Mouse (Mus musculus): ENCODE measurements at regions not wholly inside any gene's neighbourhood (a gene's known extent, or its start where the extent isn't known, plus 50 kb on each side); places are given as distances from the start of the nearest gene placed in this dataset.

GRCm38 (mm10) chr5:136642208-136642607, 50.7 kb upstream of the Myl10 start:
- H3K4me3 ChIP-seq (ENCODE audit: low read depth, low read length), result no peak overlapping the region
- H3K9me3 ChIP-seq (ENCODE audit: low read length), result no peaks in the 10 kb centered on the region
- TF ChIP-seq CTCF (IDR thresholded peaks at IDR 0.05; ENCODE audit: low read depth) (no peak), EP300 (IDR thresholded peaks at IDR 0.05; ENCODE audit: low read depth) (0 out of 2 replicates have a peak, but pooled peaks have one; percentile 26)
- H3K4me1 ChIP-seq (ENCODE audit: insufficient read depth), result peaks cover 3% of the 10 kb centered on the region; the same call in 1 of the 2 replicates
- no peaks in the 10 kb centered on the region for H3K36me3 ChIP-seq (replicated peaks; ENCODE audit: insufficient read depth, low read length)
- H3K27ac ChIP-seq (ENCODE audit: low read depth), result no peak overlapping the region
- WGBS (ENCODE audit: insufficient replicate concordance), result 64% methylated on average over 13 of the region's 13 CpGs
- H3K4me2 ChIP-seq (ENCODE audit: low read depth, low read length), result no peak overlapping the region
- DNase-seq (peak; percentile 49), ATAC-seq (peak; percentile 38)
- no peak overlapping the region for H3K9ac ChIP-seq (replicated peaks)
- H3K27me3 ChIP-seq (ENCODE audit: insufficient read depth, low read length), result no peaks in the 10 kb centered on the region
